Mouse (Mus musculus): ENCODE data around the gene Carns1. TPM values are rescaled to one million over a fixed set of nuclear protein-coding genes. Genes with fewer than 3 reads are reported as not detected.

Carns1 gene
- total and polyA plus RNA-seq, 3 experiments: 24.4 to 78.0 (median 27.0) TPM

- no peak overlapping the region for H3K9ac ChIP-seq (ENCODE audit: low read depth, low read length)
- H3K27me3 ChIP-seq (ENCODE audit: control insufficient read depth, insufficient read depth, low read length): no peaks in the 10 kb centered on the region
- peaks cover 10% of the 10 kb centered on the region for H3K4me1 ChIP-seq (ENCODE audit: control insufficient read depth, insufficient read depth, low read length)
- no peaks in the 10 kb centered on the region for H3K36me3 ChIP-seq (ENCODE audit: control insufficient read depth, insufficient read depth, low read length)
- no peak overlapping the region for H3K4me3 ChIP-seq
- no peak for DNase-seq
- 70% methylated on average over 4 of the region's 4 CpGs for WGBS
- no peak overlapping the region for H3K27ac ChIP-seq
- intact Hi-C loops (cut with DNase I): loop anchor here (5.0 kb wide), 3 partner anchors 37 to 108 kb away; partner anchors contain the start of genes Aip, Cdk2ap2 and Pitpnm1
- TF ChIP-seq POLR2A (IDR thresholded peaks at IDR 0.05; ENCODE audit: insufficient read depth, low read depth, low read length): no peak
- 0 out of 2 replicates have a peak, but pooled peaks have one; percentile 10 for TF ChIP-seq CTCF (IDR thresholded peaks at IDR 0.05)
- no peak for TF ChIP-seq EP300 (IDR thresholded peaks at IDR 0.05; ENCODE audit: insufficient read depth, low read depth, low read length)
- H3K79me2 ChIP-seq (replicated peaks; ENCODE audit: control insufficient read depth, insufficient read depth, low read length): no peaks in the 10 kb centered on the region
These were observed 29.6 kb upstream of the Carns1 start for GRCm38 (mm10) chr19:4204889-4205288.

GRCm38 (mm10) chr19:4203604-4204326 lies 28.5 kb upstream of the Carns1 start:
- Histone ChIP-seq H3K4me1 (ENCODE audit: control insufficient read depth, insufficient read depth, low read length) (peaks cover 10% of the 10 kb centered on the region), H3K27me3 (ENCODE audit: control insufficient read depth, insufficient read depth, low read length) (no peaks in the 10 kb centered on the region), H3K36me3 (ENCODE audit: control insufficient read depth, insufficient read depth, low read length) (no peaks in the 10 kb centered on the region), H3K79me2 (replicated peaks; ENCODE audit: control insufficient read depth, insufficient read depth, low read length) (no peaks in the 10 kb centered on the region), H3K9ac (ENCODE audit: low read depth, low read length) (no peak overlapping the region), H3K27ac (peak overlapping the region; percentile 61), H3K4me3 (no peak overlapping the region)
- no peak for TF ChIP-seq CTCF (IDR thresholded peaks at IDR 0.05)
- no peak for TF ChIP-seq EP300 (IDR thresholded peaks at IDR 0.05; ENCODE audit: insufficient read depth, low read depth, low read length)
- TF ChIP-seq POLR2A (IDR thresholded peaks at IDR 0.05; ENCODE audit: insufficient read depth, low read depth, low read length): 0 out of 2 replicates have a peak, but pooled peaks have one; percentile 18
- no peak for DNase-seq
- intact Hi-C loops (cut with DNase I): loop anchor here (5.0 kb wide), 2 partner anchors 76 to 106 kb away; partner anchors contain the start of genes Aip, Cdk2ap2 and Pitpnm1
- WGBS: 27% methylated on average over 13 of the region's 13 CpGs

GRCm38 (mm10) chr19:4203148-4203547 lies 27.9 kb upstream of the Carns1 start:
- no peak for DNase-seq
- peak overlapping the region; percentile 47 for H3K27ac ChIP-seq
- no peaks in the 10 kb centered on the region for H3K27me3 ChIP-seq (ENCODE audit: control insufficient read depth, insufficient read depth, low read length)
- H3K4me1 ChIP-seq (ENCODE audit: control insufficient read depth, insufficient read depth, low read length): peaks cover 10% of the 10 kb centered on the region
- TF ChIP-seq POLR2A (IDR thresholded peaks at IDR 0.05; ENCODE audit: insufficient read depth, low read depth, low read length): no peak
- peak; percentile 35 for TF ChIP-seq CTCF (IDR thresholded peaks at IDR 0.05)
- no peaks in the 10 kb centered on the region for H3K79me2 ChIP-seq (replicated peaks; ENCODE audit: control insufficient read depth, insufficient read depth, low read length)
- no peak overlapping the region for H3K4me3 ChIP-seq
- H3K36me3 ChIP-seq (ENCODE audit: control insufficient read depth, insufficient read depth, low read length): no peaks in the 10 kb centered on the region
- 55% methylated on average over 3 of the region's 3 CpGs for WGBS
- no peak overlapping the region for H3K9ac ChIP-seq (ENCODE audit: low read depth, low read length)
- intact Hi-C loops (cut with DNase I): loop anchor here (5.0 kb wide), 2 partner anchors 76 to 106 kb away; partner anchors contain the start of genes Aip, Cdk2ap2 and Pitpnm1

- intact Hi-C loops (cut with DNase I): loop anchor here (5.0 kb wide), 2 partner anchors 75 to 105 kb away; partner anchors contain the start of genes Aip, Cdk2ap2 and Pitpnm1
- no peaks in the 10 kb centered on the region for H3K36me3 ChIP-seq (ENCODE audit: control insufficient read depth, insufficient read depth, low read length)
- peaks cover 10% of the 10 kb centered on the region for H3K4me1 ChIP-seq (ENCODE audit: control insufficient read depth, insufficient read depth, low read length)
- WGBS: 41% methylated on average over 7 of the region's 7 CpGs
- no peaks in the 10 kb centered on the region for H3K27me3 ChIP-seq (ENCODE audit: control insufficient read depth, insufficient read depth, low read length)
- H3K79me2 ChIP-seq (replicated peaks; ENCODE audit: control insufficient read depth, insufficient read depth, low read length): no peaks in the 10 kb centered on the region
- peak overlapping the region; percentile 84 for H3K27ac ChIP-seq
- H3K9ac ChIP-seq (ENCODE audit: low read depth, low read length): peak overlapping the region; percentile 74; the same call in 1 of the 2 replicates
- H3K4me3 ChIP-seq: peak overlapping the region; percentile 76
- TF ChIP-seq EP300 (IDR thresholded peaks at IDR 0.05; ENCODE audit: insufficient read depth, low read depth, low read length) (no peak), CTCF (IDR thresholded peaks at IDR 0.05) (no peak), POLR2A (IDR thresholded peaks at IDR 0.05; ENCODE audit: insufficient read depth, low read depth, low read length) (no peak)
- DNase-seq: no peak
These were observed 26.9 kb upstream of the Carns1 start for GRCm38 (mm10) chr19:4202149-4202548.

GRCm38 (mm10) chr19:4201291-4201909 lies 26.1 kb upstream of the Carns1 start, which contains the start of gene Rad9a:
Gene Rad9a, minus strand, starts transcription at chr19:4201662.
- peak; percentile 97 for TF ChIP-seq POLR2A (IDR thresholded peaks at IDR 0.05; ENCODE audit: insufficient read depth, low read depth, low read length)
- TF ChIP-seq CTCF (IDR thresholded peaks at IDR 0.05): no peak
- TF ChIP-seq EP300 (IDR thresholded peaks at IDR 0.05; ENCODE audit: insufficient read depth, low read depth, low read length): no peak
- DNase-seq: peak; percentile 94 to 97
- intact Hi-C loops (cut with DNase I): loop anchor here (1.0 to 5.0 kb wide), 3 partner anchors 9 to 104 kb away; partner anchors contain the start of genes Aip, Cdk2ap2, Pitpnm1 and Ppp1ca
- H3K27me3 ChIP-seq (ENCODE audit: control insufficient read depth, insufficient read depth, low read length): no peaks in the 10 kb centered on the region
- under 1% methylated on average over 34 of the region's 34 CpGs for WGBS
- peak within 1 kb of the TSS; percentile 84 for H3K27ac ChIP-seq
- no peaks in the 10 kb centered on the region for H3K36me3 ChIP-seq (ENCODE audit: control insufficient read depth, insufficient read depth, low read length)
- H3K9ac ChIP-seq (ENCODE audit: low read depth, low read length): peak within 1 kb of the TSS; percentile 74
- peak within 1 kb of the TSS; percentile 76 for H3K4me3 ChIP-seq
- peaks cover 13% of the 10 kb centered on the region for H3K4me1 ChIP-seq (ENCODE audit: control insufficient read depth, insufficient read depth, low read length)
- H3K79me2 ChIP-seq (replicated peaks; ENCODE audit: control insufficient read depth, insufficient read depth, low read length): no peaks in the 10 kb centered on the region
